Mouse (Mus musculus) spleen, postnatal 14 days (tissue): ENCODE data around the gene Synj2.

ENCODE experiments used
- DNase-seq, 2 experiments: peaks; one replicate each; pipeline ENCODE4 v3.0.0; 2021 to 2022; ENCODE audit warnings: low spot score in 2 of 2

Synj2 gene

DNA sequence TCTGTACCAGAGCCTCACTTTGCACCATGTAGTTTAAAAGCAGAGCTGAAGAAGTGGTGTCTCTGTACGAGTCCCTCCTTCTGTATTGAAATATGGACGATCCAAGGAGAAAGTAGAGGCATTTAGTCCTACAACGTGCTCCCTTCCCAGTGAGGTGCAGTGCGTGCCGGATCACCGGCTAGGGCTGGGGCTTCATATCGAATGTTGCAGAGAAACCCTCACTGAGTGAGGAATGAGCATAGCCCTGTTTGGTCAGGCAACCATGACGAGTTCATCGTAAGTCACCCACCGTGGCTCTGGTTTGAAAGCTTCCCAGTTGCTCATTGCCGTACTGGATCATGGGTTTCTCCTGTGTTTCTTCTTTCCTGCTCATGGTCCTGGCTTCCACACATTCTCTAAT, 95.8 kb downstream of the Synj2 start:
- DNase-seq: no peak

DNA sequence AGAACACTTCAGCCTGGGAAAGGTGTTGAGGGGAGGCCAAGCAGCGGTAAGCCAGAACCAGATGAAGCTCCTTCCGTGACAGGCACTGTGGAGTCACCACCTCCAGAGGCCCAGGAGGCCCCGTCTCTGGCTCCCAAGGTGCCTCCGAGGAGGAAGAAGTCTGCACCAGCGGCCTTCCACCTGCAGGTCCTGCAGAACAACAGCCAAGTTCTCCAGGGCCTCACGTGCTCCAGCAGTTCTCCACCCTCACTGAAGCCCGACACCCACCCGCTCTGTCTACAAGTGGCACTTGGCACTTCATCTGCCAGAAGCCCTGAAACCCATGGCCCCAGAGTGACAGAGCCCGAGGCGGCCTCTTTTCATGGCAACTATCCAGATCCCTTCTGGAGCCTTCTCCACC, 96.4 kb downstream of the Synj2 start:
- no peak for DNase-seq

DNA sequence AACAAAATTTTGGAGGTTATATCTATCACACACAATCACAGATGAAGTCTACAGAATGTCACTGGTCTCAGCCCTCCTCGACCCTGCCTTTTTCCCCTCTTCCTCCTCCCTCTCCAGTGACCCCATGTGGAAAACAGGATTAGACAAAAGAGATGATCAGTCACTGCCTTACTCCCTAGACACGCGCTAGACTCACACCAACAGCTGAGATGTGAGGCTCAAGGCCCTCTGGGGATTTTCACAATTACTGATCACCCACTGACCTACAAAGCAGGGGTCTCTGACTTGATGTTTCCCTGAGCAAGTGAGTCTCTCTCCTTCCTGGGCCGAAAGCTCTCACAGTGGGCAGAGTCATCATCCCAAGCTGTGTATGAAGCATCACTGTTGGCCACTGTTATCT, 111.7 kb downstream of the Synj2 start:
- no peak for DNase-seq

DNA sequence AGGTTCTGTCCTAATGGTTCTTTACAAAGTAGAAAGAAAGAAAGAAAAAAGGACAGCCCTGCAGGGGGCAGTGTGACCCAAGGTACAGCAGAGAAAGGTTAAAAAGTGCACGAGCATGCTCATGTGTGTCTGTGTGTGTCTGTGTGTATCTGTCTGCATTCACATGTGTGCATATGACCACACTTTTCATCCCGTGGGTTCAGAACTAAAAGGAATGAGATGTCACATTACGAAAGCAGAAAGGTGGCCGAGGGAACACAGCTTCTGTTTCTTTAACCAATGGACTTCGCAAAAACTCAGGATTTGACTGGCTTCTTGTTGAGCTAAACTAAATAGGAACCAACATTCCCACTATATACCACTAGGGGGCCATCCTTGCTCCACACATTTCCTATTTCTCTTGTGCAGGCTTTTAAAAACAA, 113.9 kb downstream of the Synj2 start:
- DNase-seq: peak in 1 of 2 experiments; percentile 50

DNA sequence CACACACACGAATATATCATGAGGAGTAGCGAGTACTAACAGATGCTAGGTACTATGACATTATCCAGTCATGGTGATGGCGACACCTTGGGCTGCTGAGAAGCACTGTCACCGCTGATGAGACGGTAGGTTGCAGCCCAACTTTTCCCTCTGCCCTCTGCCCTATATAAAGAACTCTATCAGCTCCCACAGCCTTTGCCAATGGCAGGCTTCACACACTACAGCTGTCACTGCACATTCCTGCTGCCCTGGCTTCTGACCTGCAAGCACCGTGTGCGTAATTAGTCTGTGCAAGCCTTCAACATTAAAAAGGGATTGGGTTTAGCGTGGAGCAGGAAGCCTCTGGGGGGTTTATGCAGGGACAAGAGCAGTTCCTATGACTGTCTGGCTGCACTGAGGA, 121.7 kb downstream of the Synj2 start:
- no peak for DNase-seq

DNA sequence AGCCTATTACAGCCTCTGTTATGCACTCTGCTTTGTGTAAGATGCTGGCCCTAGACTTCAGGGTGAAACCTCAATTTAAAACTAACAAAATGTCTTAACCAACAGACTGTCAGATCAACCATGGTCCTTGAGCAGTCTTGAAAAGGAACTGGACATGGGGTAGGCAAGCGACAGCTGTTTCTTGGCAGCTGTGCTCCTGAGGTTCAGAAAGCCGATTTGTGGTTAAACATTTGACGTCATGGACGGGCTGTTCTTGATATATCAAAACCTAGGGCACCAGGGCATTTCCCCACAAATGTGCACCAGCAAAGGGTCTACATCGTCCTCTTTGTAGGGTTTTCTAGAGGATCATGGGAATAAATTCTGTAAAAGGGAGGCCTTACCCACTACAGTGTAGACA, 122.5 kb downstream of the Synj2 start:
- DNase-seq: no peak

DNA sequence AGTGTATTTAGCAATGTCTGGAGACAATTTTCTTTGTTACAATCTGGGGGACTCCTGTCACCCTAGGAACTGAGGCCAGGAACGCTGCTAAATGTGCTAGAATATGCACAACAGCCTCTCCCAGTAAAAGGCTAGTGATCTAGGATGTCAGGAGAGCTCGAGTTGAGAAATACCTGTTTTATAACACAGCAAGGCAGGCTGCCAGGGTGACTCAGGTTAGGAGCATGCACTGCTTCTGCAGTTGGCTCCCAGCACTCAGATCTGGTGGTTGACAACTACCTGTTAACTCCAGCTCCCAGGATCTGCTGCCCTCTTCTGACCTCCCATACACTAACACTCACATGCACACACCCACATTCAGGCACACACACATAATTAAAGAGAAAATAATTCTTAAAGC, 124.9 kb downstream of the Synj2 start:
- DNase-seq: no peak

DNA sequence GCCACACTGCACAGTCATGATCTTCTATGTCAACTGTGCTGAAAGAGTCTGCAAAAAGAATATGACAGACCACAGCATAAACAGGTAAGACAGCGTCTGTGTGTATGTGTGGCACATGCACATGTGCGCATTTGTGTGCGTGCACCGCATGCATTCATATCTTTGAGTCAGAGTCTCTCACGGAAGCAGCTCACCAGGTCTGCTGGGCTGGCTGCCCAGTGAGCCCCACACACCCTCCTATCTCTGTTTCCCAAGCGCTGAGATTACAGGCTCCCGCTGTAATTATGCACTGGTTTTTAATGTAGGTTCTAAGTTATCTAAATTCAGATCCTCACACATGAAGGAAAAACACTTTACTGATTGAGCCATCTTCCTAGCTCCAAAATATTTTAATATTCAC, 126.5 kb downstream of the Synj2 start:
- no peak for DNase-seq

DNA sequence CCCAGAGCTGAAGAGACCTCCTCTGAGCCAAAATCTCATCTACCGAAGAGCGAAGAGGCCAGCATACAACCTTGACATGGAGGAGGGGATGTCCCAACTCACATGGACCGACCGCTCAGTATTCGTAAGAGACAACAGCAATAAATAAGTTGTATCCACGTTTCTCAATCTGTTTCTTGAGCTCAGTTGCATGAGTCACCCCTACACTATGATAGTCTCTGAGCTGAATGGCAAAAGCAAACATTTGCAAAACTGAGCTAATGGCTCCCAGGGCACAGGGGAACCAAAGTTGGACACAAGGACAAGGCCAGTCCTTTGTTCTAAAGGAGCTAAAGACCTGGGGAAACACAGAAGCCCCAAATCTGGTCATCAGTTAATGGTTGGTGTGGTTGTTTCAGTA, 128.8 kb downstream of the Synj2 start:
- DNase-seq: no peak

DNA sequence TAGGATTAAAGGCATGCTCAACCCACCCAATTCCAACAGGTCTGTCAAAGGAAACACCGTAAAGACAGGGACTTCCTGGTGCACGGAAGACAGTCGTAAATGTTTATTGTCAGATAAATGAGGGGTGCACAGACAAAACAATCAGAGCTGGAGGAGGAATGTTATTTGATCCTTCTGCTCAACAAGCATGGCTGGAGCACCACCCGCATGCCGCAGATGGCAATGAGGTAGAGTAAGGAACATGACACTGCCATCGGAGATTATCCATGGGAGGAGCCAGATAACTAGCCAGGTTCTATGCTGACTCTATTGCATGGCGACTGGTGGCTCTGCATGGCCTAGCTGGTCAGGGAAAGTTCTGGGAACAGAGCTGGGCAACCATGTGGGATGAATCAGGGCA, 132.3 kb downstream of the Synj2 start:
- no peak for DNase-seq

DNA sequence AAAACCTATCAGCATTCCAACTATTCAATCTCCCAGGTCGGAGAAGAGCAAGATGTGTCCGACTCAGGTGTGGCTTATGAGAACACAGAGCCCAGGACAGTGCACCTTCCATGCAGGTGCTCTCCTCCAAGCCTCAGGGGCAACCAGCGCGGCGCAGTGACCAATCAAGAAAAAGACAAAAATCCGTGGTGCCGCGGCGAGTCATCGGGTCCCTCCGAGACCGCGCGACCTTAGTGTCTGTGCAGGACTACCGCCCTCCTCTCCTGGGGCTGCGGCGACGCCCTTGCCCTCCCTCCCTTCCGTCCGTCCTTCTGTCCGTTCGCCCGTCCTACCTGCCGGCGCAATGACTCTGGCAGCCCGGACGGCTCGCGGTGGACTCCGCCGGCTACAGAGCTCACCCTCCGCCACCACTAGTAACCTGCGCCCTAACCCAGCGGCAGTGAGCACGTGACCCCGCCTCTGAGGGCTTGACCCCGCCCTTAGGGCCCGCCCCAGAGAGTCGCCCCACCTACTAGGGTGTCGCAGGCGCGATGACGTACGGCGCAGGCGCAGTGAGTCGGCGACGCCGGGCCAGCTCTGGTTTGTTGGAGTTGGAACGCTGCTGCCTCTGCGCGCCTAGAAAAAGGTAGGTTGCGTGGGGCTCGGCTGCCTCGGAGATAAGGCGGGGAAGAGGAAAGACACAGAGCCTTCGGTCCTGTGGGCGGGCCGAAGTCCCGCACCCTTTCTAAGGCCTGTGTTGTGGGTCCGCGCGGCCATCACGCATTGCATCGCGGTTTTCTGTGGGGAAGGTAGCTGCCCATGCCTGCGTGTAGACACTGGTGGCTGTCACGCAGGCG, 138.4 kb downstream of the Synj2 start, which contains the start of the genes Serac1 and Gtf2h5:
Serac1 (minus strand) TSS at position 455 of the 836 bp plus-strand sequence.
Gtf2h5 (plus strand) TSS at position 500 of the 836 bp plus-strand sequence.
- DNase-seq: peak; percentile 97 to 99

DNA sequence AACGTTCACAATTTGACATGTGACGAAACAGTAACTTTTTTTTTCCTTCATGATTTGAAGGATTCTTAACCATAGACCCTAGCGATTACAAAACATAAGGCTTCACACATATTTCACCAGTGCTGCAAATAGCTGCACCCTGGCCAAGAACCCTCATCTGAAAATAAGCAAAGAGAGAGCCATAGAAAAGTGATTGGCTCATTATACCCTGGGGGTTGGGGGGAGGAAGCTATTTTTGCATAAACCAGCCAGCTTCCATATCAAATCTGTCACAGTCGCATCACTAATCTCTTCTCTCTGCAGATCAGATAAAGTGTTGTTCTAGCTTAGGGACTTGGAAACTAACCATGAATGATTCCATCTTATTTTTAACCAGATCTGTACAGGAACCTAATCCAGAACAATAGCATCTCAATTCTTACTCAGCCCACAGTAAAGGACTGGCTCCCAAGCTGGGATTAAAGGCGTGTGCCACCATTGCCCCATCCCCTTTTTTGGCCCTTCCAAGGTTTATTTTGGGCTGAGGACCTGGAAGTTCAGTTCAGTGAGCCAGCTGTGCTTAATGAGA, 142.3 kb downstream of the Synj2 start:
- no peak for DNase-seq

DNA sequence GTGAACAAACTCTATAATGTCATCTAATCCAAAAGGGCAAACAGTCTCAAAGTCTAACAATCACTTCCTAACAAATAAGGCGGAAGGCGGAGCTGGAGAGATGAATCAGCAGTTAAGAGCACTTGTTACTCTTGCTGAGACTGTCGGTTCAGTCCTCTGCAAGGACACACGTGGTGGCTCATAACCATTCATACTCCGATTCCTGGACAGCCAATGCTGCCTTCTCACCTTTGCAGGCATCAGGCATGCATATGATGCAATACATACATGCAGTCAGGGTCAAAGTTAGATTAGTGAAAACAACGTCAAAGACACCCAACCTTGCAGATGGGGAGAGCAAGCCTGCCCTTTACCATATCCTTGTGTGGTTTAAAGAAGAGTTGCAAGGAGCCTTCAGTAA, 150.5 kb downstream of the Synj2 start:
- DNase-seq: no peak
